Mouse (Mus musculus) lung, postnatal 36 days (tissue): ENCODE data around the gene Ppef2.

Source experiments
- DNase-seq: peaks from one replicate; pipeline ENCODE4 v3.0.0; 2022; ENCODE audit warnings: mixed read lengths

The Ppef2 gene

GRCm38 (mm10) chr5:92234939-92235557 lies 21.0 kb downstream of the Ppef2 start:
- DNase-seq: peak; percentile 49

GRCm38 (mm10) chr5:92233366-92233765 lies 22.7 kb downstream of the Ppef2 start:
- DNase-seq: no peak

GRCm38 (mm10) chr5:92231836-92232235 lies 24.2 kb downstream of the Ppef2 start:
- no peak for DNase-seq

- no peak for DNase-seq
Observed at GRCm38 (mm10) chr5:92230306-92230705, 25.8 kb downstream of the Ppef2 start.

- no peak for DNase-seq
Observed at GRCm38 (mm10) chr5:92229514-92229913, 26.6 kb downstream of the Ppef2 start.

GRCm38 (mm10) chr5:92228776-92229175 lies 27.3 kb downstream of the Ppef2 start:
- DNase-seq: no peak

- DNase-seq: no peak
Observed at GRCm38 (mm10) chr5:92227782-92228181, 28.3 kb downstream of the Ppef2 start.

GRCm38 (mm10) chr5:92220287-92220902 lies 35.7 kb downstream of the Ppef2 start:
- DNase-seq: peak; percentile 27

GRCm38 (mm10) chr5:92219826-92220225 lies 36.3 kb downstream of the Ppef2 start:
- DNase-seq: peak; percentile 42

GRCm38 (mm10) chr5:92218915-92219793 lies 36.9 kb downstream of the Ppef2 start:
- DNase-seq: no peak

- DNase-seq: no peak
Observed at GRCm38 (mm10) chr5:92215308-92215707, 40.8 kb downstream of the Ppef2 start, which contains the start of gene U90926. Gene U90926, minus strand, starts transcription at chr5:92215408.

- no peak for DNase-seq
Observed at GRCm38 (mm10) chr5:92212231-92212630, 43.8 kb downstream of the Ppef2 start.

GRCm38 (mm10) chr5:92210205-92210604 lies 45.9 kb downstream of the Ppef2 start:
- no peak for DNase-seq

GRCm38 (mm10) chr5:92206121-92206520 lies 50.0 kb downstream of the Ppef2 start:
- DNase-seq: no peak

GRCm38 (mm10) chr5:92205706-92206105 lies 50.4 kb downstream of the Ppef2 start:
- peak; percentile 59 for DNase-seq

GRCm38 (mm10) chr5:92205184-92205583 lies 50.9 kb downstream of the Ppef2 start:
- no peak for DNase-seq

- DNase-seq: peak; percentile 15
Observed at GRCm38 (mm10) chr5:92204162-92205036, 51.7 kb downstream of the Ppef2 start.

- DNase-seq: no peak
Observed at GRCm38 (mm10) chr5:92198266-92198665, 57.8 kb downstream of the Ppef2 start.

GRCm38 (mm10) chr5:92196895-92197811 lies 58.9 kb downstream of the Ppef2 start:
- no peak for DNase-seq

GRCm38 (mm10) chr5:92195716-92196115 lies 60.4 kb downstream of the Ppef2 start:
- peak; percentile 56 for DNase-seq

- no peak for DNase-seq
Observed at GRCm38 (mm10) chr5:92188881-92189483, 67.1 kb downstream of the Ppef2 start.
